Mouse (Mus musculus): ENCODE data around the gene Pygm. TPM values are rescaled to one million over a fixed set of nuclear protein-coding genes. Genes with fewer than 3 reads are reported as not detected.

Gene Pygm
- polyA plus RNA-seq, 1 experiment from 2014 or later = 225 TPM

GRCm38 (mm10) chr19:6420481-6421210 lies 36.4 kb downstream of the Pygm start:
- ATAC-seq (ENCODE audit: insufficient number of reproducible peaks, insufficient read depth, low FRiP score, low read depth) = no peak
- Histone ChIP-seq H3K27me3 (ENCODE audit: control insufficient read depth, insufficient read depth, low read length) (peaks cover 91% of the 10 kb centered on the region), H3K4me1 (ENCODE audit: control insufficient read depth in 2 of 2, insufficient read depth in 2 of 2, low read length in 2 of 2) (peaks cover 5 to 13% of the 10 kb centered on the region in 2 experiments; a peak in 2 of 4 replicates), H3K27ac (replicated peaks in 1 of 2; ENCODE audit: control insufficient read depth in 1 of 2, insufficient read depth in 1 of 2, low read depth in 2 of 2, low read length in 2 of 2) (no peak overlapping the region), H3K9ac (ENCODE audit: low read length) (no peak overlapping the region), H3K9me3 (ENCODE audit: control insufficient read depth, low read length) (no peaks in the 10 kb centered on the region), H3K36me3 (ENCODE audit: control insufficient read depth, insufficient read depth, low read length) (no peaks in the 10 kb centered on the region), H3K4me3 (ENCODE audit: control insufficient read depth in 1 of 2, insufficient read depth in 1 of 2, low read depth in 1 of 2, low read length in 2 of 2) (no peak overlapping the region), H3K4me2 (ENCODE audit: low read length) (no peak overlapping the region)
- WGBS = 57% methylated on average over 19 of the region's 19 CpGs

- peaks cover 3 to 9% of the 10 kb centered on the region in 2 experiments; a peak in 2 of 4 replicates for H3K4me1 ChIP-seq (ENCODE audit: control insufficient read depth in 2 of 2, insufficient read depth in 2 of 2, low read length in 2 of 2)
- H3K4me3 ChIP-seq (ENCODE audit: control insufficient read depth in 1 of 2, insufficient read depth in 1 of 2, low read depth in 1 of 2, low read length in 2 of 2) = no peak overlapping the region
- WGBS = 62% methylated on average over 9 of the region's 9 CpGs
- H3K27ac ChIP-seq (replicated peaks in 1 of 2; ENCODE audit: control insufficient read depth in 1 of 2, insufficient read depth in 1 of 2, low read depth in 2 of 2, low read length in 2 of 2) = no peak overlapping the region
- ATAC-seq (ENCODE audit: insufficient number of reproducible peaks, insufficient read depth, low FRiP score, low read depth) = no peak
- H3K9ac ChIP-seq (ENCODE audit: low read length) = no peak overlapping the region
- H3K36me3 ChIP-seq (ENCODE audit: control insufficient read depth, insufficient read depth, low read length) = no peaks in the 10 kb centered on the region
- H3K27me3 ChIP-seq (ENCODE audit: control insufficient read depth, insufficient read depth, low read length) = peaks cover 97% of the 10 kb centered on the region
- no peak overlapping the region for H3K4me2 ChIP-seq (ENCODE audit: low read length)
- no peaks in the 10 kb centered on the region for H3K9me3 ChIP-seq (ENCODE audit: control insufficient read depth, low read length)
Observed at GRCm38 (mm10) chr19:6421211-6421590, 37.0 kb downstream of the Pygm start.

- H3K4me2 ChIP-seq (ENCODE audit: low read length) = no peak overlapping the region
- no peak for ATAC-seq (ENCODE audit: insufficient number of reproducible peaks, insufficient read depth, low FRiP score, low read depth)
- no peak overlapping the region for H3K4me3 ChIP-seq (ENCODE audit: control insufficient read depth in 1 of 2, insufficient read depth in 1 of 2, low read depth in 1 of 2, low read length in 2 of 2)
- H3K9ac ChIP-seq (ENCODE audit: low read length) = no peak overlapping the region
- no peak overlapping the region for H3K27ac ChIP-seq (replicated peaks in 1 of 2; ENCODE audit: control insufficient read depth in 1 of 2, insufficient read depth in 1 of 2, low read depth in 2 of 2, low read length in 2 of 2)
- peaks cover 0 to 6% of the 10 kb centered on the region in 2 experiments; a peak in 2 of 4 replicates for H3K4me1 ChIP-seq (ENCODE audit: control insufficient read depth in 2 of 2, insufficient read depth in 2 of 2, low read length in 2 of 2)
- WGBS = 70% methylated on average over 7 of the region's 7 CpGs
- H3K36me3 ChIP-seq (ENCODE audit: control insufficient read depth, insufficient read depth, low read length) = no peaks in the 10 kb centered on the region
- no peaks in the 10 kb centered on the region for H3K9me3 ChIP-seq (ENCODE audit: control insufficient read depth, low read length)
- H3K27me3 ChIP-seq (ENCODE audit: control insufficient read depth, insufficient read depth, low read length) = peaks cover 99% of the 10 kb centered on the region
Observed at GRCm38 (mm10) chr19:6422014-6422413, 37.8 kb downstream of the Pygm start.

GRCm38 (mm10) chr19:6423241-6423640 lies 39.0 kb downstream of the Pygm start:
- no peak for ATAC-seq (ENCODE audit: insufficient number of reproducible peaks, insufficient read depth, low FRiP score, low read depth)
- peaks cover 0 to 10% of the 10 kb centered on the region in 2 experiments; a peak in 3 of 4 replicates for H3K4me1 ChIP-seq (ENCODE audit: control insufficient read depth in 2 of 2, insufficient read depth in 2 of 2, low read length in 2 of 2)
- H3K4me2 ChIP-seq (ENCODE audit: low read length) = no peak overlapping the region
- H3K4me3 ChIP-seq (ENCODE audit: control insufficient read depth in 1 of 2, insufficient read depth in 1 of 2, low read depth in 1 of 2, low read length in 2 of 2) = no peak overlapping the region
- H3K9me3 ChIP-seq (ENCODE audit: control insufficient read depth, low read length) = no peaks in the 10 kb centered on the region
- no peak overlapping the region for H3K9ac ChIP-seq (ENCODE audit: low read length)
- WGBS = 82% methylated on average over 16 of the region's 16 CpGs
- no peaks in the 10 kb centered on the region for H3K36me3 ChIP-seq (ENCODE audit: control insufficient read depth, insufficient read depth, low read length)
- H3K27ac ChIP-seq (replicated peaks in 1 of 2; ENCODE audit: control insufficient read depth in 1 of 2, insufficient read depth in 1 of 2, low read depth in 2 of 2, low read length in 2 of 2) = no peak overlapping the region
- peaks cover 100% of the 10 kb centered on the region for H3K27me3 ChIP-seq (ENCODE audit: control insufficient read depth, insufficient read depth, low read length)

GRCm38 (mm10) chr19:6424137-6424881 lies 40.1 kb downstream of the Pygm start:
- H3K9me3 ChIP-seq (ENCODE audit: control insufficient read depth, low read length) = no peaks in the 10 kb centered on the region
- no peak for ATAC-seq (ENCODE audit: insufficient number of reproducible peaks, insufficient read depth, low FRiP score, low read depth)

GRCm38 (mm10) chr19:6425595-6425994 lies 41.4 kb downstream of the Pygm start:
- Histone ChIP-seq H3K27me3 (ENCODE audit: control insufficient read depth, insufficient read depth, low read length) (peaks cover 100% of the 10 kb centered on the region), H3K9ac (ENCODE audit: low read length) (no peak overlapping the region), H3K4me2 (ENCODE audit: low read length) (no peak overlapping the region), H3K36me3 (ENCODE audit: control insufficient read depth, insufficient read depth, low read length) (no peaks in the 10 kb centered on the region), H3K4me3 (ENCODE audit: control insufficient read depth in 1 of 2, insufficient read depth in 1 of 2, low read depth in 1 of 2, low read length in 2 of 2) (no peak overlapping the region), H3K9me3 (ENCODE audit: control insufficient read depth, low read length) (no peaks in the 10 kb centered on the region), H3K4me1 (ENCODE audit: control insufficient read depth in 2 of 2, insufficient read depth in 2 of 2, low read length in 2 of 2) (peaks cover 0 to 15% of the 10 kb centered on the region in 2 experiments; a peak in 3 of 4 replicates), H3K27ac (replicated peaks in 1 of 2; ENCODE audit: control insufficient read depth in 1 of 2, insufficient read depth in 1 of 2, low read depth in 2 of 2, low read length in 2 of 2) (no peak overlapping the region)
- no peak for ATAC-seq (ENCODE audit: insufficient number of reproducible peaks, insufficient read depth, low FRiP score, low read depth)
- WGBS = 47% methylated on average over 5 of the region's 5 CpGs

More at GRCm38 (mm10) chr19:6424137-6424881, 40.1 kb downstream of the Pygm start:
- no peak overlapping the region for H3K27ac ChIP-seq (replicated peaks in 1 of 2; ENCODE audit: control insufficient read depth in 1 of 2, insufficient read depth in 1 of 2, low read depth in 2 of 2, low read length in 2 of 2)
- 53% methylated on average over 8 of the region's 8 CpGs for WGBS
- H3K27me3 ChIP-seq (ENCODE audit: control insufficient read depth, insufficient read depth, low read length) = peaks cover 100% of the 10 kb centered on the region
- no peak overlapping the region for H3K9ac ChIP-seq (ENCODE audit: low read length)
- H3K4me3 ChIP-seq (ENCODE audit: control insufficient read depth in 1 of 2, insufficient read depth in 1 of 2, low read depth in 1 of 2, low read length in 2 of 2) = no peak overlapping the region
- H3K4me2 ChIP-seq (ENCODE audit: low read length) = no peak overlapping the region
- H3K4me1 ChIP-seq (ENCODE audit: control insufficient read depth in 2 of 2, insufficient read depth in 2 of 2, low read length in 2 of 2) = peaks cover 0 to 15% of the 10 kb centered on the region in 2 experiments; a peak in 3 of 4 replicates
- no peaks in the 10 kb centered on the region for H3K36me3 ChIP-seq (ENCODE audit: control insufficient read depth, insufficient read depth, low read length)

- H3K9me3 ChIP-seq (ENCODE audit: control insufficient read depth, low read length) = no peaks in the 10 kb centered on the region
- H3K27me3 ChIP-seq (ENCODE audit: control insufficient read depth, insufficient read depth, low read length) = peaks cover 96% of the 10 kb centered on the region
- no peak for ATAC-seq (ENCODE audit: insufficient number of reproducible peaks, insufficient read depth, low FRiP score, low read depth)
- peaks cover 0 to 15% of the 10 kb centered on the region in 2 experiments; a peak in 3 of 4 replicates for H3K4me1 ChIP-seq (ENCODE audit: control insufficient read depth in 2 of 2, insufficient read depth in 2 of 2, low read length in 2 of 2)
- no peak overlapping the region for H3K27ac ChIP-seq (replicated peaks in 1 of 2; ENCODE audit: control insufficient read depth in 1 of 2, insufficient read depth in 1 of 2, low read depth in 2 of 2, low read length in 2 of 2)
- no peak overlapping the region for H3K4me3 ChIP-seq (ENCODE audit: control insufficient read depth in 1 of 2, insufficient read depth in 1 of 2, low read depth in 1 of 2, low read length in 2 of 2)
- WGBS = 23% methylated on average over 13 of the region's 13 CpGs
- no peak overlapping the region for H3K4me2 ChIP-seq (ENCODE audit: low read length)
- H3K9ac ChIP-seq (ENCODE audit: low read length) = no peak overlapping the region
- no peaks in the 10 kb centered on the region for H3K36me3 ChIP-seq (ENCODE audit: control insufficient read depth, insufficient read depth, low read length)
Observed at GRCm38 (mm10) chr19:6426703-6427500, 42.7 kb downstream of the Pygm start.
